Mouse (Mus musculus) cerebellum, adult 2 months (tissue): ENCODE results near the gene Sez6l. TPM values are rescaled to one million over a fixed set of nuclear protein-coding genes. Genes with fewer than 3 reads are reported as not detected.

Experiments
- DNase-seq, 2 experiments: peaks; one replicate each; pipeline ENCODE4 v3.0.0; 2021
- H3K27ac ChIP-seq: fragments of 200-500 bp; 2 replicates; pipeline ENCODE4 v1.5.1; 2012; ENCODE audit warnings: low read length, control low read depth, inconsistent platforms; ENCODE audit not compliant: insufficient read depth
- H3K27me3 ChIP-seq: fragments of 200-500 bp; 2 replicates; pipeline ENCODE4 v1.6.1; 2012; ENCODE audit warnings: inconsistent platforms, mild to moderate bottlenecking, low read length, moderate library complexity; ENCODE audit not compliant: control insufficient read depth, insufficient read depth
- H3K4me1 ChIP-seq: fragments of 200-500 bp; 2 replicates; pipeline ENCODE4 v1.6.1; 2011; ENCODE audit warnings: low read length; ENCODE audit not compliant: control insufficient read depth, insufficient read depth
- H3K4me3 ChIP-seq: fragments of 200-500 bp; replicated peaks from 2 replicates; pipeline ENCODE3; 2011; ENCODE audit warnings: mild to moderate bottlenecking, low read depth, low read length, control low read depth; ENCODE audit not compliant: insufficient read depth
- CTCF ChIP-seq: fragments of 200-500 bp; IDR thresholded peaks from 2 replicates; pipeline ENCODE4 v1.5.1; 2011; ENCODE audit warnings: low read depth, mild to moderate bottlenecking, control low read depth, low read length, moderate library complexity, borderline replicate concordance; ENCODE audit not compliant: insufficient read depth
- POLR2A ChIP-seq: fragments of 200-500 bp; IDR thresholded peaks from 2 replicates; pipeline ENCODE4 v1.6.1; 2011; ENCODE audit warnings: low read length, control low read depth, borderline replicate concordance; ENCODE audit not compliant: insufficient read depth
- WGBS: fragments of 180-500 bp; shearing (Covaris S2); methylation state at CpG from one replicate; pipeline ENCODE4 v1.1.7; 2018; 5-methylcytosine and 5-hydroxymethylcytosine counted together
- polyA plus RNA-seq: library from polyadenylated mRNA; depleted of rRNA; stranded (reverse); fragments of >200 nt; gene quantifications from 2 replicates; pipeline ENCODE4 v1.2.3, GENCODE M21; 2012

Sez6l gene
- polyA plus RNA-seq, 1 experiment = 81.5 TPM

- TF ChIP-seq POLR2A = no peak
- no peak for TF ChIP-seq CTCF
- Histone ChIP-seq H3K4me1 (peaks cover 36% of the 10 kb centered on the region), H3K27ac (no peak overlapping the region), H3K27me3 (no peaks in the 10 kb centered on the region), H3K4me3 (no peak overlapping the region)
- WGBS = 38% methylated on average over 9 of the region's 9 CpGs
- DNase-seq = peak; percentile 42 to 60
These were observed 31.0 kb upstream of the Sez6l start for GRCm38 (mm10) chr5:112607867-112608516.

GRCm38 (mm10) chr5:112607119-112607518 lies 30.1 kb upstream of the Sez6l start:
- 86% methylated on average over 2 of the region's 2 CpGs for WGBS
- H3K4me3 ChIP-seq = no peak overlapping the region
- H3K27ac ChIP-seq = no peak overlapping the region
- no peak for DNase-seq
- TF ChIP-seq POLR2A (no peak), CTCF (no peak)
- H3K4me1 ChIP-seq = peaks cover 36% of the 10 kb centered on the region
- H3K27me3 ChIP-seq = no peaks in the 10 kb centered on the region

GRCm38 (mm10) chr5:112605371-112605770 lies 28.4 kb upstream of the Sez6l start:
- TF ChIP-seq CTCF = no peak
- TF ChIP-seq POLR2A = no peak
- 61% methylated on average over 14 of the region's 14 CpGs for WGBS
- DNase-seq = peak; percentile 49 to 51

GRCm38 (mm10) chr5:112604251-112604650 lies 27.3 kb upstream of the Sez6l start:
- 55% methylated on average over 1 of the region's 1 CpGs for whole genome bisulfite sequencing
- H3K27me3 ChIP-seq = no peaks in the 10 kb centered on the region
- H3K27ac ChIP-seq = no peak overlapping the region
- TF ChIP-seq CTCF (no peak), POLR2A (no peak)
- no peak overlapping the region for H3K4me3 ChIP-seq
- DNase-seq = peak; percentile 43 to 52
- peaks cover 58% of the 10 kb centered on the region for H3K4me1 ChIP-seq

More at GRCm38 (mm10) chr5:112605371-112605770, 28.4 kb upstream of the Sez6l start:
- Histone ChIP-seq H3K27me3 (no peaks in the 10 kb centered on the region), H3K4me3 (no peak overlapping the region), H3K27ac (no peak overlapping the region), H3K4me1 (peaks cover 49% of the 10 kb centered on the region)

- no peaks in the 10 kb centered on the region for H3K27me3 ChIP-seq
- DNase-seq = peak in 1 of 2 experiments; percentile 37
- TF ChIP-seq POLR2A (no peak), CTCF (no peak)
- no peak overlapping the region for H3K4me3 ChIP-seq
- 31% methylated on average over 3 of the region's 3 CpGs for WGBS
- H3K27ac ChIP-seq = no peak overlapping the region
- peaks cover 58% of the 10 kb centered on the region for H3K4me1 ChIP-seq
These were observed 26.6 kb upstream of the Sez6l start for GRCm38 (mm10) chr5:112603594-112603993.

GRCm38 (mm10) chr5:112600309-112600939 lies 23.4 kb upstream of the Sez6l start:
- 8% methylated on average over 11 of the region's 11 CpGs for WGBS
- Histone ChIP-seq H3K4me3 (no peak overlapping the region), H3K4me1 (peaks cover 65% of the 10 kb centered on the region), H3K27ac (peak overlapping the region; percentile 89), H3K27me3 (no peaks in the 10 kb centered on the region)
- no peak for TF ChIP-seq POLR2A
- TF ChIP-seq CTCF = no peak
- peak; percentile 95 to 97 for DNase-seq

GRCm38 (mm10) chr5:112599538-112600308 lies 22.7 kb upstream of the Sez6l start:
- Histone ChIP-seq H3K27ac (peak overlapping the region; percentile 89), H3K4me3 (no peak overlapping the region), H3K27me3 (no peaks in the 10 kb centered on the region), H3K4me1 (peaks cover 58% of the 10 kb centered on the region)
- TF ChIP-seq POLR2A (no peak), CTCF (no peak)
- WGBS = 27% methylated on average over 6 of the region's 6 CpGs
- DNase-seq = no peak
